Mouse (Mus musculus) embryonic fibroblast, embryonic 13.5 days (primary cell): Measurements from ENCODE around the gene Cacnb1. TPM values are rescaled to one million over a fixed set of nuclear protein-coding genes. Genes with fewer than 3 reads are reported as not detected.

Experiments used
- H3K27ac ChIP-seq: 2 replicates; pipeline ENCODE4 v1.5.1; 2012; ENCODE audit warnings: low read length, control low read depth, inconsistent platforms; ENCODE audit not compliant: insufficient read depth
- H3K4me1 ChIP-seq: 2 replicates; pipeline ENCODE4 v1.6.1; 2011; ENCODE audit warnings: low read length; ENCODE audit not compliant: control insufficient read depth, insufficient read depth
- H3K4me3 ChIP-seq: 2 replicates; pipeline ENCODE4 v1.5.1; 2011; ENCODE audit warnings: mild to moderate bottlenecking, control low read depth, low read length; ENCODE audit not compliant: insufficient read depth
- CTCF ChIP-seq: IDR thresholded peaks from 2 replicates; pipeline ENCODE4 v1.5.1; 2011; ENCODE audit warnings: mild to moderate bottlenecking, control low read depth, low read length, moderate library complexity, borderline replicate concordance; ENCODE audit not compliant: insufficient read depth
- POLR2A ChIP-seq: IDR thresholded peaks from 2 replicates; pipeline ENCODE4 v1.6.1; 2011; ENCODE audit warnings: low read depth, mild to moderate bottlenecking, control low read depth, low read length, moderate library complexity
- polyA plus RNA-seq: library from polyadenylated mRNA; stranded (reverse); fragments of >200 nt; gene quantifications from 2 replicates; pipeline ENCODE4 v1.2.4, GENCODE M21; 2011; ENCODE audit warnings: low read depth; ENCODE audit not compliant: missing spikeins, insufficient read length

Cacnb1 gene
- polyA plus RNA-seq, 1 experiment = 4.9 TPM

- Histone ChIP-seq H3K4me1 (no peaks in the 10 kb centered on the region), H3K4me3 (no peak overlapping the region), H3K27ac (no peak overlapping the region)
- TF ChIP-seq CTCF = no peak
- no peak for TF ChIP-seq POLR2A
These were observed 68.2 kb downstream of the Cacnb1 start for GRCm38 (mm10) chr11:97954469-97955141.

- Histone ChIP-seq H3K27ac (no peak overlapping the region), H3K4me3 (no peak overlapping the region), H3K4me1 (no peaks in the 10 kb centered on the region)
- no peak for TF ChIP-seq CTCF
These were observed 68.9 kb downstream of the Cacnb1 start for GRCm38 (mm10) chr11:97953939-97954275.

- H3K4me1 ChIP-seq = no peaks in the 10 kb centered on the region
- no peak overlapping the region for H3K4me3 ChIP-seq
- TF ChIP-seq POLR2A = no peak
- no peak for TF ChIP-seq CTCF
- H3K27ac ChIP-seq = no peak overlapping the region
These were observed 69.5 kb downstream of the Cacnb1 start for GRCm38 (mm10) chr11:97953179-97953938.

- Histone ChIP-seq H3K4me3 (no peak overlapping the region), H3K27ac (no peak overlapping the region), H3K4me1 (no peaks in the 10 kb centered on the region)
- TF ChIP-seq CTCF (no peak), POLR2A (no peak)
These were observed 70.3 kb downstream of the Cacnb1 start for GRCm38 (mm10) chr11:97952367-97953006.

Other genes with a start within 250 kb of the Cacnb1 start
- gene 1700001P01Rik, start 247.1 kb downstream of the Cacnb1 start, polyA plus RNA-seq = not detected in 2 replicates
- gene Rpl23, start 240.6 kb downstream of the Cacnb1 start, polyA plus RNA-seq = 548 and 603 TPM in 2 replicates
- 243 and 284 TPM in 2 replicates for gene Lasp1, start 224.0 kb downstream of the Cacnb1 start, polyA plus RNA-seq
- gene B230217C12Rik, start 182.3 kb downstream of the Cacnb1 start, polyA plus RNA-seq = 4.8 and 7.2 TPM in 2 replicates
- gene Fbxo47, start 138.9 kb downstream of the Cacnb1 start, polyA plus RNA-seq = 0.53 and 1.4 TPM in 2 replicates
- 0.68 and 0.86 TPM in 2 replicates for gene Plxdc1, start 36.6 kb downstream of the Cacnb1 start, polyA plus RNA-seq
- 2.2 and 3.8 TPM in 2 replicates for gene Arl5c, start 26.9 kb downstream of the Cacnb1 start, polyA plus RNA-seq
- gene Rpl19, start 3.7 kb upstream of the Cacnb1 start, polyA plus RNA-seq = 1,914 and 2,034 TPM in 2 replicates
- 1.7 and 1.9 TPM in 2 replicates for gene Stac2, start 30.4 kb upstream of the Cacnb1 start, polyA plus RNA-seq
- gene Fbxl20, start 127.4 kb upstream of the Cacnb1 start, polyA plus RNA-seq = 30.3 and 34.0 TPM in 2 replicates
- 52.2 and 59.7 TPM in 2 replicates for gene Med1, start 170.3 kb upstream of the Cacnb1 start, polyA plus RNA-seq
- gene Cdk12, start 180.0 kb upstream of the Cacnb1 start, polyA plus RNA-seq = 41.8 and 42.0 TPM in 2 replicates